Mouse (Mus musculus): ENCODE measurements around the gene Ddx55.

GRCm38 (mm10) chr5:124538813-124539792 is 13.6 kb upstream of the Ddx55 start:
- TF ChIP-seq CTCF (conservative IDR thresholded peaks at IDR 0.05; ENCODE audit: insufficient read depth, insufficient read length, low read depth, low read length) (peak; percentile 68), POLR2A (IDR thresholded peaks at IDR 0.05; ENCODE audit: low read depth, low read length) (no peak)
